Mouse (Mus musculus): ENCODE data around the gene Kif20b.

Kif20b gene

GRCm38 (mm10) chr19:34921652-34922602 lies at the start of gene Kif20b:
Kif20b (plus strand) TSS chr19:34922361.
- peak; percentile 92 to 97 for DNase-seq (ENCODE audit: low spot score in 2 of 2)

GRCm38 (mm10) chr19:34876676-34877075 lies 45.5 kb upstream of the Kif20b start:
- no peak for DNase-seq (ENCODE audit: low spot score in 2 of 2)

- DNase-seq (ENCODE audit: low spot score in 2 of 2), result peak; percentile 65 to 82
Measured at GRCm38 (mm10) chr19:34877898-34878602, 44.1 kb upstream of the Kif20b start.

- DNase-seq (ENCODE audit: low spot score in 2 of 2), result peak; percentile 60 to 80
Measured at GRCm38 (mm10) chr19:34878603-34879541, 43.3 kb upstream of the Kif20b start, which contains the start of gene Pank1. Pank1 (minus strand) TSS chr19:34879455.

GRCm38 (mm10) chr19:34879624-34880023 lies 42.5 kb upstream of the Kif20b start:
- DNase-seq (ENCODE audit: low spot score in 2 of 2), result no peak

- no peak for DNase-seq (ENCODE audit: low spot score in 2 of 2)
Measured at GRCm38 (mm10) chr19:34881160-34881559, 41.0 kb upstream of the Kif20b start.

DNA sequence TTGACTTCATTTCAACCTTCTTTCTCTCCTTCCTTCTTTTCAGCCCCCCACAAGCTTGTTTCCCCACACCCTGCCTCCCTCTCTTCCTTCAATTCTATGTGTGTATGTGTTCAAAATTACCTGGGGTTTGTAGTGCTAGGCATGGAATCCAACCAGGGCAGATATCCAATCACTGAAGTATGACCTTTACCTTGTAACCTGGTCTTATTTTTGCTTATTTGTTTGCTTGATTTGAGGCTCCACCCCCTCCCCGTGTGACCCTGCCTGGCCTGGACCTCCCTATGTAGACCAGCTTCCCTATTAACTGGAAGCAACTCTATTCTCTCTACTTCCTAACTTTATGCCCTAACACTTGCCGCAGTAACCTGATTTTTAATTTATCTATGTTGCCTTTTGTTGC lies 39.7 kb upstream of the Kif20b start:
- DNase-seq (ENCODE audit: low spot score in 2 of 2), result no peak

DNA sequence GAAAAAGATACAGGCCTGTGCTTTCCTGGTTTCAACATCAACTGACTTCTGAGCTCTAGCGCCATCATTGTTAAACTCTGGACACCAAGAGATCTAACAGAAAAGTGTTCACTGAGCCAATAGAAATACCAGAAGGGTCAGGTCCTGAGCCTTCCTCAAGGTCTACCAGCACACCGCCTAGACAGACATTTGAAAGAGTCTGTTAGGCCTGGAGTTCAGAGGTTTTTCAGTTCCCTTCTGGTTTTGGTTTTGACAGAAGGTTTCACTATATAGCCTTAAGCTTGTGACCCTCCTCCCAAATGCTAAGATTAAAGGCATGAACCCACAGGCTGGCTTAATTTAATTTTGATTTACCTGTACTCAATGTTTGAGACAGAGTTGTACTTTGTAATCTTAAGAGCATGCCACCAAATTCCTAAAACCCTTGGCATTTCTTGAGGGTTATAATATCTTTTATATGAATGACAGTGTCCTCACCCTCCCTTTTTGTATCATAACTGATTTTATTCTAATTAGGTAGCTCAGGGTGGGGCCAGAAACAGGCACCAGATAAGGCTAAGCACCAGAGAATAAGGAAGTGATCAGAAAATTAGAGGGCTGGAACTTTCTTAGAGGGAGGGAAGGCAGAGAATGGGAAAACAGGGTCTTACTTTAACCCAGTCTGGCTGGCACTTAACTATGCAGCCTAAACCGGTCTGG lies 38.5 kb upstream of the Kif20b start:
- no peak for DNase-seq (ENCODE audit: low spot score in 2 of 2)

DNA sequence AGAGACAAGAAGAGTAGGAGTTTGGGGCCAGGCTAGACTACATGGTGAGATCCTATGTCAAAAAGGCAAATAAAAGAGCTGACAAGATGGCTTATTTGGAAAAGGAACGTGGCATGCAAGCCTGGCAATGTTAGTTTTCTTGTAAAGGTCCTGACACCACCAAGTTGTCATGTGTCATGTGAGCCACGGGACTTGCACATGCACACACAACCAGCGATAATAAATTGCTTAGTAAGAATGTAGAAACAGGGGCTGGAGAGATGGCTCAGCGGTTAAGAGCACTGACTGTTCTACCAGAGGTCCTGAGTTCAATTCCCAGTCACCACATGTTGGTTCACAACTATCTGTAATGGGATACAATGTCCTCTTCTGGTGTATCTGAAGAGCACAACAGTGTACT lies 35.8 kb upstream of the Kif20b start:
- no peak for DNase-seq (ENCODE audit: low spot score in 2 of 2)

GRCm38 (mm10) chr19:34890981-34891380 lies 31.2 kb upstream of the Kif20b start:
- DNase-seq (ENCODE audit: low spot score in 2 of 2), result no peak

DNA sequence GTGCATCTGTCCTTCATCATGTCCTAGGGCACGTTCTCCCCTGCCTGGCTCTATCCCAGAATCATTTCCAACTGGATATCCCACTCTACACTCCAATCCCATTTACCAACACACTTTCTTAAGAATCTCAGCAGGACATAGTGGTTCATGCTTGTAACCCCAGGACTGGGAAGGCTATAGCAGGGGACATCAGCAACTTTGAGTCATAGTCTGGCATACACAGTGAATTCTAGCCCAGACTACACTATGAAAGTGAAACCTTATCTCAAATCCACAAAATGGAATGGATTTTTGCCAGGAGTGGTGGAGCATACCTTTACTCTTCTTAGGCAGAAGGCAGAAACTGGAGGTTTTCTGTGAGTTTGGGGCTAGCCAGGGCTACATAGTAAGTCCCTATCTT lies 30.6 kb upstream of the Kif20b start:
- DNase-seq (ENCODE audit: low spot score in 2 of 2), result no peak

GRCm38 (mm10) chr19:34895082-34895481 lies 27.1 kb upstream of the Kif20b start:
- no peak for DNase-seq (ENCODE audit: low spot score in 2 of 2)

GRCm38 (mm10) chr19:34897082-34897965 lies 24.8 kb upstream of the Kif20b start:
- no peak for DNase-seq (ENCODE audit: low spot score in 2 of 2)

GRCm38 (mm10) chr19:34898941-34899340 lies 23.2 kb upstream of the Kif20b start:
- DNase-seq (ENCODE audit: low spot score in 2 of 2), result no peak

GRCm38 (mm10) chr19:34901266-34901665 lies 20.9 kb upstream of the Kif20b start:
- no peak for DNase-seq (ENCODE audit: low spot score in 2 of 2)

DNA sequence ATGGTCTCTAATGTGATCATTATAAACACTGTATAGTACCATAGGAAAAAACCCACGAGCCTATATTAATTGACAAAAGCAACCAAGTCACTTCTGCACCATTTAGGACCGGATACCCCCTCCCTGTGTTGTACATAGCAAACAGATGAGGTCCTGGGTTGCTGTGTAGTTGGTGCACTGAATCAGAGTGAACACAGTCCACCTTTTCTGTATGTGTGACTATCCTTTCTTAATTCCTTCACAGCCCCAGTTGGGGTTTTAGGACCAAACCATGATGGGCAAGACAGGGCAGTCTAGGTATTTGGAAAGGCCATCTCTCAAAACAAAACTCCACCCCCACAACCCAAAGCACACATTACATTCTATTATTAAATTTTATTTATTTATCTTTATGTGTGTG lies 20.4 kb upstream of the Kif20b start:
- DNase-seq (ENCODE audit: low spot score in 2 of 2), result no peak

GRCm38 (mm10) chr19:34904032-34904431 lies 18.1 kb upstream of the Kif20b start:
- no peak for DNase-seq (ENCODE audit: low spot score in 2 of 2)

- DNase-seq (ENCODE audit: low spot score in 2 of 2), result no peak
Measured at GRCm38 (mm10) chr19:34905424-34905823, 16.7 kb upstream of the Kif20b start.

- no peak for DNase-seq (ENCODE audit: low spot score in 2 of 2)
Measured at GRCm38 (mm10) chr19:34906772-34907171, 15.4 kb upstream of the Kif20b start.

GRCm38 (mm10) chr19:34912366-34912765 lies 9.8 kb upstream of the Kif20b start:
- no peak for DNase-seq (ENCODE audit: low spot score in 2 of 2)
